Mouse (Mus musculus): ENCODE measurements around the gene Cd244a. TPM values are rescaled to one million over a fixed set of nuclear protein-coding genes. Genes with fewer than 3 reads are reported as not detected.

Cd244a gene
- total RNA-seq, 2 experiments from 2014 or later, result 0.38 to 0.41 TPM

DNA sequence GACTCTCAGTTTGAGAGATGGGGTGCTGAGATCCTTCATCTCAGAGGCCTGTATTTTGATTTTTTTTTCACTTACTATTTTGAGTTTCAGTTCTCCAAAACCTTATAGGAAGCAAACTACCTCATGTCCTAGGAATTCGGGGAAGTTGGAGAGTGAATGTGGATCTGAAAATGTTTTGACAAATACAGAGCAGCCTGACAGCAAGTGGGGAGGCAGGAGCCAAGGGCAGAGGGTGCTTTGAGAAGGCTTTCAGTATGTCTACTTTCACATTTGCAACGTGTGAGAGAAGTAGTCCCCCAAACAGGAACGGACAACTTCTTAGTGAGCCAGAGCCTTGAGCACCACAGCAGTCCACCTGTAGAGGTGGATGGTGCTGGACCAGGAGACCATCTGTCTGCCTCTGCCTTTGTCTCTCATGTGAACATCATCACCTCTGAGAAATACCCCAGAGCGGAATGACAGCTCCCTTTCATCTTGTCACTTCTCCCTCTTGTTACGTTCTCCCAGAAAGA lies 87.5 kb downstream of the Cd244a start:
- DNase-seq, result no peak
- intact Hi-C loops (cut with DNase I), result no loop called here

DNA sequence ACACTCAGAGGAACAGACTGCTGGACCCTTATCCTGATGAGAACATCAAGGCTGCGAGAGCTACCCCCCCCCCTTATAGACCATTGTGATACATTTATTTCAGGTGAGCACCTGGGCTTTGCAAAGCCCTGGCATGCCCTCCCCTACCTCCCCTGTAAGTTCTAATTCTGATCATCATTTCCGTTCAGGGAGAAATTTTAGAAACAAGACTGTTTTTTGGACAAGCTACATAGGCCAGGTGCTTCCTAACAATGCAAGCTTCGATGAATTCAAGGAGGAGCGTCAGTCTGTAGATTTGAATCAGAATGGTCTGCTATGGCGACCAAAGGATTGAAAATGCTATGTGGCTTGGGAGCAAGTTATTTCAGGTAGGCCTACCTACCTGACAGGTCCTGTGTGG lies 88.7 kb downstream of the Cd244a start:
- intact Hi-C loops (cut with DNase I), result no loop called here
- DNase-seq, result no peak

GRCm38 (mm10) chr1:171648840-171649239 lies 89.8 kb downstream of the Cd244a start:
- intact Hi-C loops (cut with DNase I), result no loop called here
- no peak for DNase-seq

DNA sequence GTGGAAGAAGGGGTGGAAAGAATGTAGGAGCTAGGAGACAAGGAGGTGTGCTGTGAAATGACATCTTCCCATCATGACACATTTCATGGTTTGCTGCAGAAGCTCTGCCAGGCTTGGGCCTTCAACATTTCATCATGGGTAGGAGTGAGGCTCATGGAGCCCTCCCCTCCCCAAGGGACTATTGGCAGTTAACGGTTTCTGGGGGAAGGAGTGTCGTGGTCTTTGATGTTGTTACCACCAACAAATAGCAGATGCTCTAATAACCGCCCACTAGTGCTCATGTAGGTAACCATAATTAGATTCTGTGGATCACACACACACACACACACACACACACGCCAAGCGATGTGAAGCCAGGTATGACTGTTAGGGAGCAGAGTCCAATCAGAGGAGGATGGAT lies 93.7 kb downstream of the Cd244a start, which contains the start of gene Slamf7:
Slamf7 (minus strand) TSS at position 302 of the 400 bp plus-strand sequence.
- intact Hi-C loops (cut with DNase I), result no loop called here
- DNase-seq, result no peak

GRCm38 (mm10) chr1:171658561-171658991 lies 99.6 kb downstream of the Cd244a start:
- intact Hi-C loops (cut with DNase I), result no loop called here
- DNase-seq, result no peak

Small RNA genes within 50 kb of the gene (microRNA-seq; reads per million reads assigned to microRNA genes)
- gene Mir7683, result 0 reads per million in 2 experiments

Other genes starting within 250 kb of the Cd244a start
- 10 to 100 TPM; 24.4 to 25.9 TPM for gene Dedd, start 230.0 kb upstream of the Cd244a start, total RNA-seq (2021)
- 10 to 100 TPM; 20.0 to 24.6 TPM for gene Nit1, start 213.5 kb upstream of the Cd244a start, total RNA-seq (2021)
- 10 to 100 TPM; 63.7 to 74.3 TPM for gene Pfdn2, start 213.5 kb upstream of the Cd244a start, total RNA-seq (2021)
- gene Klhdc9, start 198.4 kb upstream of the Cd244a start, total RNA-seq (2021), result under 1 TPM in 1 of 2 experiments, not detected in 1; 0.17 TPM
- gene Nectin4, start 189.1 kb upstream of the Cd244a start, total RNA-seq (2021), result under 1 TPM; 0.14 to 0.15 TPM
- gene Arhgap30, start 170.2 kb upstream of the Cd244a start, total RNA-seq (2021), result 1 to 10 TPM; 2.3 to 4.5 TPM
- gene Usf1, start 147.9 kb upstream of the Cd244a start, total RNA-seq (2021), result 10 to 100 TPM; 42.3 to 46.1 TPM
- gene Tstd1, start 140.3 kb upstream of the Cd244a start, total RNA-seq (2021), result 1 to 10 TPM; 2.2 to 2.5 TPM
- gene F11r, start 121.7 kb upstream of the Cd244a start, total RNA-seq (2021), result 10 to 100 TPM; 46.3 to 48.9 TPM
- gene Alyref2, start 55.7 kb upstream of the Cd244a start, total RNA-seq (2021), result 1 to 10 TPM; 2.8 to 3.2 TPM
- not detected for gene Itln1, start 23.9 kb upstream of the Cd244a start, total RNA-seq (2021)
- under 1 TPM; 0.26 to 0.66 TPM for gene Ly9, start 48.2 kb downstream of the Cd244a start, total RNA-seq (2021)
- under 1 TPM in 1 of 2 experiments, not detected in 1; 0.15 TPM for gene Slamf7, start 93.8 kb downstream of the Cd244a start, total RNA-seq (2021)
- gene Cd48, start 122.8 kb downstream of the Cd244a start, total RNA-seq (2021), result 1 to 10 TPM; 1.6 to 2.3 TPM
- 1 to 10 TPM in 1 of 2 experiments, under 1 TPM in 1; 0.38 to 1.3 TPM for gene Slamf1, start 207.9 kb downstream of the Cd244a start, total RNA-seq (2021)